Mouse (Mus musculus): ENCODE results near the gene Gm13696.
"Not testable (repeated sequence)": the region's sequence is repeated elsewhere in the genome, so short reads cannot be mapped to it uniquely, and the experiment has no call there.

- not testable (repeated sequence) for TF ChIP-seq EP300 (IDR thresholded peaks at IDR 0.05; ENCODE audit: insufficient read depth, low read depth, low read length); CTCF (IDR thresholded peaks at IDR 0.05; ENCODE audit: low read depth, low read length)
Measured at GRCm38 (mm10) chr2:84016291-84016690, 43.4 kb downstream of the Gm13696 start.
